Mouse (Mus musculus) stomach, embryonic 15.5 days (tissue): ENCODE data around the gene Slc25a20. TPM values are rescaled to one million over a fixed set of nuclear protein-coding genes. Genes with fewer than 3 reads are reported as not detected.

Experiments
- ATAC-seq: fragments of 200-750 bp; cut with Nextera tagmentation; 2 replicates; pipeline ENCODE4 v1.8.0; 2017; ENCODE audit warnings: low read depth, moderate number of reproducible peaks, moderate TSS enrichment; ENCODE audit not compliant: insufficient read depth, low FRiP score
- H3K27ac ChIP-seq: fragments of 300-500 bp; sonication (generic); 2 replicates; pipeline ENCODE4 v1.5.1; 2015; ENCODE audit warnings: mild to moderate bottlenecking, inconsistent platforms
- H3K27me3 ChIP-seq: fragments of 300-500 bp; sonication (generic); replicated peaks from 2 replicates; pipeline ENCODE4 v1.6.1; 2015; ENCODE audit warnings: inconsistent platforms
- H3K36me3 ChIP-seq: fragments of 300-500 bp; sonication (generic); 2 replicates; pipeline ENCODE4 v1.6.1; 2015; ENCODE audit warnings: inconsistent platforms
- H3K4me1 ChIP-seq: fragments of 300-500 bp; sonication (generic); 2 replicates; pipeline ENCODE4 v1.6.1; 2015; ENCODE audit warnings: inconsistent platforms
- H3K4me2 ChIP-seq: fragments of 300-500 bp; sonication (generic); 2 replicates; pipeline ENCODE4 v1.6.1; 2015; ENCODE audit warnings: mild to moderate bottlenecking, inconsistent platforms
- H3K4me3 ChIP-seq: fragments of 300-500 bp; sonication (generic); replicated peaks from 2 replicates; pipeline ENCODE4 v1.5.1; 2015; ENCODE audit warnings: inconsistent platforms
- H3K9ac ChIP-seq: fragments of 300-500 bp; sonication (generic); 2 replicates; pipeline ENCODE4 v1.6.1; 2015; ENCODE audit warnings: inconsistent platforms
- H3K9me3 ChIP-seq: fragments of 300-500 bp; sonication (generic); 2 replicates; pipeline ENCODE4 v1.6.1; 2016; ENCODE audit warnings: inconsistent platforms
- WGBS: fragments of 180-500 bp; shearing (Covaris S2); methylation state at CpG from one replicate; pipeline ENCODE4 v1.1.7; 2015; 5-methylcytosine and 5-hydroxymethylcytosine counted together
- polyA plus RNA-seq: library from polyadenylated mRNA; unstranded; fragments of >200 nt; fragmentation: Nextera tagmentation; extraction: Ambion mirVana; gene quantifications from 2 replicates; pipeline ENCODE4 v1.2.1, GENCODE M21; 2015

Gene Slc25a20
- polyA plus RNA-seq, 1 experiment from 2014 or later = 40.5 TPM

DNA sequence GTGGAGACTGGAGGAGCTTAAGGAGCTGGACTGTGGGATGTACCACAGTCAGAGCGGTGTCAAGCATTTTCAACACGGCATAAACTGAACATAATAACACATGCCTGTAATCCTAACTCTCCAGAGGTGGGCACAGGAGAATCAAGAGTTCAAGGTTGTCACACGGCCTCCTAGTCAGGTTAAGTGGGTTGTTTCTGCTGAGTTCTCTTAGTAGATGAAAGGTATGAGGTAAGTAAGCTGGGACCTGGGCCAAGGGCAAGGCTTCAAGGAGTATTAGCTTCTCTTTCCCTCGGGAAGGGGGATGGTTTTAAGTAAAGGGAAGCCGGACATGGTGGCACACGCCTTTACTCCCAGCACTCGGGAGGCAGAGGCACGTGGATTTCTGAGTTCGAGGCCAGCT is 26.6 kb downstream of the Slc25a20 start:
- H3K9me3 ChIP-seq = no peaks in the 10 kb centered on the region
- H3K27me3 ChIP-seq = no peaks in the 10 kb centered on the region
- H3K4me2 ChIP-seq = no peak overlapping the region
- H3K36me3 ChIP-seq = no peaks in the 10 kb centered on the region
- no peak overlapping the region for H3K9ac ChIP-seq
- peaks cover 5% of the 10 kb centered on the region; the same call in 1 of the 2 replicates for H3K4me1 ChIP-seq
- 79% methylated on average over 9 of the region's 9 CpGs for WGBS
- H3K27ac ChIP-seq = no peak overlapping the region
- H3K4me3 ChIP-seq = no peak overlapping the region
- ATAC-seq = no peak

DNA sequence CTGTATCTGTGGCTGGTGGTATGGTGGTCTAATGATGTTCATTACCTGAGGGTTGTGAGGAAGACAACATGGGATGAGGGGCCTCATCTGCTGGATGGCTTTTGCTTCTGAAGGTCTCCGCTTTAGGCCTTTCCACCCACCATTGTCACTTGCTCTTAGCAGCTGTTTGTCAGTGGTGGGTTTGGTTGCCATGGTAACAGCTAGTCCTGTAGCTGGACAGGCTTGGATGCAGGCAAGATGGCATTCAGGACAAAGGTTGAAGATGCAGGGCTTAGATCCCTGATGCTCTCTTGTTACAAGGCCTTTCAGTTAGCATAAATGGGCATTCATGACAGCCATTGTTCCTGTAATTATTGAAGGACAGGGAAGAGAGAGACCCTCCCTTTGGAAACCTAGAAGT is 27.2 kb downstream of the Slc25a20 start, which contains the start of gene Prkar2a:
Gene Prkar2a, plus strand, starts transcription at position 209 of the 400 bp plus-strand sequence.
- no peaks in the 10 kb centered on the region for H3K36me3 ChIP-seq
- no peak within 1 kb of the TSS for H3K9ac ChIP-seq
- no peak within 1 kb of the TSS for H3K27ac ChIP-seq
- H3K4me1 ChIP-seq = peaks cover 8% of the 10 kb centered on the region
- H3K9me3 ChIP-seq = no peaks in the 10 kb centered on the region
- H3K4me3 ChIP-seq = no peak within 1 kb of the TSS
- H3K4me2 ChIP-seq = no peak within 1 kb of the TSS
- ATAC-seq = no peak
- WGBS = 84% methylated on average over 1 of the region's 1 CpGs
- no peaks in the 10 kb centered on the region for H3K27me3 ChIP-seq

DNA sequence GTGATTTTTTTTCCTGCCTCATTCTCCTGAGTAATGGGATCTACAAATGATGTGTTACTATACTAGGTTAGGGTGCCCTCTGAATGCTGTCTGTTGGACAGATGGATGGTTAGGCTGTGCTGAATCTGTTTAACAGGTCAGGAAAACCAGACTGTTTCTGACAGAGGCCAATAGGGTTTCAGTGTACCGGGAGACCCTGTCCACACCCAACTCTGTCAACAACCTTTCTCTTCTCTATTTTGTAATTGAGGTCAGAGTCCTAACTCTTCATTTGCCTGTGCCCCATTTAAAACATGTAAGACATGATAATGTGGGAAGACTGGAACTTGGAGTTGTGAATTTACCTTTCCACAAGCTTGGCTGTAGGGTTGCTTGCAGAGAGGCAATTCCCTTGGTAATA is 28.1 kb downstream of the Slc25a20 start:
- Histone ChIP-seq H3K4me1 (peaks cover 11% of the 10 kb centered on the region), H3K27me3 (no peaks in the 10 kb centered on the region), H3K9ac (no peak overlapping the region), H3K36me3 (no peaks in the 10 kb centered on the region), H3K4me2 (no peak overlapping the region), H3K4me3 (no peak overlapping the region), H3K27ac (no peak overlapping the region), H3K9me3 (no peaks in the 10 kb centered on the region)
- 74% methylated on average over 1 of the region's 1 CpGs for WGBS
- ATAC-seq = no peak

DNA sequence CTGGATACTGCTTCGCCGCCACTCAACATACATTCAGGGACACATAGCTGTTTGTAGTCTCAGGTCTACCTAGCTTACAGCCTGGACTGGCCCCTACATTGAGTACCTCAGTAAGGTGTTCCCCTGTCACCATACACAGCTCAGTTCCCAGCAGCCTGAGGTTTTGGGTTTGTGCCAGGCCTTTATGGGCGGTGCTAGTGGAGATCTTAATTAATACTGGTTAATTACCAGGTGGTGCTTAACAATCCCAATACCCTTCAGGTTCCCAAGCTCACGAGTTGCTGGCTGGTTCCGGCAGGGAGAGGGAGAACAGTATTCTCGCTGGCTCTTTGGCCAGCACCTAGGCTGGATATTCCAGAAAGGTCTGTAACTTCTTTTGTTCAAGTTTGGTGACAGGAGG is 29.0 kb downstream of the Slc25a20 start:
- H3K4me2 ChIP-seq = no peak overlapping the region
- H3K27ac ChIP-seq = no peak overlapping the region
- ATAC-seq = no peak
- no peaks in the 10 kb centered on the region for H3K36me3 ChIP-seq
- H3K4me1 ChIP-seq = peaks cover 11% of the 10 kb centered on the region
- H3K27me3 ChIP-seq = no peaks in the 10 kb centered on the region
- H3K9me3 ChIP-seq = no peaks in the 10 kb centered on the region
- 84% methylated on average over 6 of the region's 6 CpGs for WGBS
- no peak overlapping the region for H3K9ac ChIP-seq
- H3K4me3 ChIP-seq = no peak overlapping the region

DNA sequence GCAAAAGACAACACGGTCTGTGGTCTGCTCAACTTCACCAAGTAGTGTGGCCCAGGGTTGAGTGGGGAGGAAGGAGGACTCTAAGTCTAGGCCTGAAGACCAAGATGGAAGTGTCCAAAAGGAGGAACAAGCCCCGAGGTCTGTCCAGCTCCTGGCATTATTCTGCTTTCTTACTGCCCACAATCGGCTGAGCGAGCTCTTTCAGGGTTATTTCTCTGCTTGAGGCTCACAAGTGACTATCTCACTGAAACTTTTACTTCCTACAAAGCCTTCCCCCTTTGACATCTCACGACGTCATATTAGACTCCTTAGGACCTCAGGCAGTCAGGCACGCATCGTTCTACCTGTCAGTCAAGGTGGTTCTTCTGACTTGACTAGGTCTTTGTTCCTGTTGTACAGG is 29.5 kb downstream of the Slc25a20 start:
- Histone ChIP-seq H3K4me3 (peak overlapping the region; percentile 69), H3K4me1 (peaks cover 11% of the 10 kb centered on the region), H3K27ac (peak overlapping the region; percentile 63), H3K9me3 (no peaks in the 10 kb centered on the region), H3K36me3 (no peaks in the 10 kb centered on the region), H3K4me2 (peak overlapping the region; percentile 92), H3K9ac (peak overlapping the region; percentile 17; the same call in 1 of the 2 replicates), H3K27me3 (no peaks in the 10 kb centered on the region)
- 64% methylated on average over 8 of the region's 8 CpGs for WGBS
- ATAC-seq = no peak

DNA sequence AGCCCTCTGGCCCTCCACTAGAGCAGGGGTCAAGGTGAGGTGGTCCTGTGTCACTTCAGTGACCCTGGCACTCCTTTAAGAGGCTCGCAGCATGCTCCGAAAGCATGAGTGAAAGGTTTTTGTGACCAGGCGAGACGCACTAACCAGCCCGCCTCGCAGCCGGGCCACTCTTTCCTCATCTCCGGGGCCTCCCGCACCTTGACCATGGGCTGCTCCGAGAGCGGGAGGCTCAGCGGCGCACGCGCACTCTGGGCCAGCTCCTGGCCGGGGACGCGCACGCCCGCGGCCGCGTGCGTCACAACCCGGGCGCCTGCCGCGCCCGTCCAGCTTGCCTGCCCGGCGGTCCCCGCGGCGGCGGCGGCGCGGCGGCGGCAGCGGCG is 29.9 kb downstream of the Slc25a20 start:
- Histone ChIP-seq H3K27me3 (no peaks in the 10 kb centered on the region), H3K9ac (peak overlapping the region; percentile 62), H3K9me3 (no peaks in the 10 kb centered on the region), H3K27ac (peak overlapping the region; percentile 63), H3K4me1 (peaks cover 11% of the 10 kb centered on the region), H3K4me2 (peak overlapping the region; percentile 92), H3K4me3 (peak overlapping the region; percentile 69), H3K36me3 (no peaks in the 10 kb centered on the region)
- ATAC-seq = peak; percentile 91
- under 1% methylated on average over 42 of the region's 42 CpGs for WGBS

DNA sequence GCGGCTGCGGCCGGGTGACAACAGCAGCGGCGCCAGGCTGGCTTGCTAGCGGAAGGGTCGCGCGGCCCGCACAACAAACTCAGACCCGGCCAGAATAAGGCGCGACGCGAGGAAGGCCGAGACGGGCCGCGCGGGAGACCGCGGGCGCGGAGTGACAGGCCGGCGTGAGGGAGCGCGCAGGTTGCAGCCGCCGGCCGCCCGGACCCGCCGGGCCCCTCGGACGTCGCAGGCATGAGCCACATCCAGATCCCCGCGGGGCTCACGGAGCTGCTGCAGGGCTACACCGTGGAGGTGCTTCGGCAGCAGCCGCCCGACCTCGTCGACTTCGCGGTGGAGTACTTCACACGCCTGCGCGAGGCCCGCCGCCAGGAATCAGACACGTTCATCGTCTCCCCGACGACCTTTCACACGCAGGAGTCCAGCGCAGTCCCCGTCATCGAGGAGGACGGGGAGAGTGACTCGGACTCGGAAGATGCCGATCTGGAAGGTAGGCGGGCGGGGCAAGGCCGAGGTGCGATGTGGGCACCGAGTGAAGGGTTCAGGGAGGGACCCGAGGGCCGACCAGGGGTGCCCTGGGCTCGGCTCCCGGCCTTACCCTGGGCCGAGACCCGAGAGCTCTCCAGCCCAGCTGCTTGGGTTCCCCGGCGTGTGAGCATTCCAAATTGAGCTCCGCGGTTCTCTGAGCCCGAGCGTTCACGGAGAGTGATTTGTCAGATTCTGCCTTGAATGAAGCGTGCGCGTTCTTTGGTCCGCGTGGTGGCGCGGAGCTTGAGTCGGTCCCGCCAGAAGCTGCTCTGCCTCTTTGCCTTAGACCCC is 30.5 kb downstream of the Slc25a20 start:
- under 1% methylated on average over 87 of the region's 92 CpGs for WGBS
- H3K9ac ChIP-seq = peak overlapping the region; percentile 62
- peak overlapping the region; percentile 69 for H3K4me3 ChIP-seq
- ATAC-seq = peak; percentile 54
- no peaks in the 10 kb centered on the region for H3K27me3 ChIP-seq
- H3K27ac ChIP-seq = peak overlapping the region; percentile 63
- peak overlapping the region; percentile 92 for H3K4me2 ChIP-seq
- H3K4me1 ChIP-seq = peaks cover 11% of the 10 kb centered on the region
- H3K9me3 ChIP-seq = no peaks in the 10 kb centered on the region
- H3K36me3 ChIP-seq = no peaks in the 10 kb centered on the region

DNA sequence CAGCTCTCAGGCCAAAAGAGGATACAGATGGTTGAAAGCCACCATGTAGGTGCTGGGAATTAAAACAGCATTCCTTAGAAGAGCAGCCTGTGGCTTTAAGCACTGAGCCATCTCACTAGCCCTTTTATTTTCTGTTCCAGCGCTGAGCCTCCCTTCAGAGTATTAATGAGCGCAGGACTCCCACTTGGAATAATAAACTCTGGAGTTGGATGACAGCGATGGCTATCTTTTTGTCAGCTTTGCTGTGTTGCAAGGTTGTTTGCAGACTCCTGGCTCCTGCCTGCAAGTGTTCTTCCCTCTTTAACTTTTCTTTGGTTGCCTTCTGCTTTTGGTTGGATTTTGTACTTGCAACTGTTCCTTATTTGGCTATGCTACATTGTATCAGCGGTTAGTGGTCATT is 32.1 kb downstream of the Slc25a20 start:
- Histone ChIP-seq H3K4me3 (0 out of 2 replicates have a peak overlapping the region, but pooled peaks have one; percentile 1), H3K27me3 (no peaks in the 10 kb centered on the region), H3K9me3 (no peaks in the 10 kb centered on the region), H3K4me1 (peaks cover 11% of the 10 kb centered on the region), H3K9ac (no peak overlapping the region), H3K27ac (no peak overlapping the region), H3K36me3 (no peaks in the 10 kb centered on the region), H3K4me2 (peak overlapping the region; percentile 92)
- no peak for ATAC-seq
- 75% methylated on average over 4 of the region's 4 CpGs for WGBS

DNA sequence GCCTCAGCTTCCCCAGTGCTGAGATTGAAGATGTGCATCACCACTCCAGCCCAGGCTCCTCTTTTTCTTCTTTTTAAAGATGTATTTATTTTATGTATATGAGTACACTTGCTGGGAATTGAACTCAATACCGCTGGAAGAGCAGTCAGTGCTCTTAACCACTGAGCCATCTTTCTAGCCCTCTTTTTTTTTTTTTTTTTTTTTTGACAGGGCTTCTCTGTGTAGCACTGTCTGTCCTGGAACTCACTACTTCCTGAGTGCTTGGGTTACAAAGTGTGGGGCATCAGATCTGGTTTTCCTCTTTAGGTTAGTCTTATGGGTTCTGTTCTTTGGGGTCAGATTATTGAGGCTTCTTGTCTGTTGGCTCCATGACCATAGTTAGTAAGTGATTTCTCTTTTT is 32.6 kb downstream of the Slc25a20 start:
- 79% methylated on average over 1 of the region's 1 CpGs for WGBS
- peaks cover 11% of the 10 kb centered on the region for H3K4me1 ChIP-seq
- H3K27ac ChIP-seq = no peak overlapping the region
- ATAC-seq = no peak
- H3K4me3 ChIP-seq = 0 out of 2 replicates have a peak overlapping the region, but pooled peaks have one; percentile 1
- no peaks in the 10 kb centered on the region for H3K36me3 ChIP-seq
- H3K27me3 ChIP-seq = no peaks in the 10 kb centered on the region
- no peak overlapping the region for H3K4me2 ChIP-seq
- no peaks in the 10 kb centered on the region for H3K9me3 ChIP-seq
- no peak overlapping the region for H3K9ac ChIP-seq

DNA sequence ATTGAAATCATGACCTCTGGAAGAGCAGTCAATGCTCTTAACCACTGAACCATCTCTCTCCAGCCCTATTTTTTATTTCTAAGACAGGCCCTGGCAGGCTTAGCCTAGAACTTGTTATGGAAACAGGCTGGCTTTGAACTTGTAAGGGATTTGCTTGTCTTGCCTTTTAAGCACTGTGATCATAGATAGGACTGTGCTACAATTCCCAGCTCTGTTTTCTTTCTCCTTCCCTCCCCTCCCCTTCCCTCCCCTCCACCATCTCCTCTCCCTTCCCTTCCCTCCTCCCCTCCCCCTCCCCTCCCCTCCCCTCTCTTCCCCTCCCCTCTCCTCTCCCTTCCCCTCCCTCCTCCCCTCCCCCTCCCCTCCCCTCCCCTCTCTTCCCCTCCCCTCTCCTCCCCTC is 40.6 kb downstream of the Slc25a20 start:
- Histone ChIP-seq H3K4me3 (no peak overlapping the region), H3K9me3 (no peaks in the 10 kb centered on the region), H3K4me1 (peaks cover 14% of the 10 kb centered on the region; the same call in 1 of the 2 replicates), H3K9ac (no peak overlapping the region), H3K4me2 (no peak overlapping the region), H3K27me3 (no peaks in the 10 kb centered on the region), H3K36me3 (no peaks in the 10 kb centered on the region), H3K27ac (no peak overlapping the region)
- ATAC-seq = no peak

DNA sequence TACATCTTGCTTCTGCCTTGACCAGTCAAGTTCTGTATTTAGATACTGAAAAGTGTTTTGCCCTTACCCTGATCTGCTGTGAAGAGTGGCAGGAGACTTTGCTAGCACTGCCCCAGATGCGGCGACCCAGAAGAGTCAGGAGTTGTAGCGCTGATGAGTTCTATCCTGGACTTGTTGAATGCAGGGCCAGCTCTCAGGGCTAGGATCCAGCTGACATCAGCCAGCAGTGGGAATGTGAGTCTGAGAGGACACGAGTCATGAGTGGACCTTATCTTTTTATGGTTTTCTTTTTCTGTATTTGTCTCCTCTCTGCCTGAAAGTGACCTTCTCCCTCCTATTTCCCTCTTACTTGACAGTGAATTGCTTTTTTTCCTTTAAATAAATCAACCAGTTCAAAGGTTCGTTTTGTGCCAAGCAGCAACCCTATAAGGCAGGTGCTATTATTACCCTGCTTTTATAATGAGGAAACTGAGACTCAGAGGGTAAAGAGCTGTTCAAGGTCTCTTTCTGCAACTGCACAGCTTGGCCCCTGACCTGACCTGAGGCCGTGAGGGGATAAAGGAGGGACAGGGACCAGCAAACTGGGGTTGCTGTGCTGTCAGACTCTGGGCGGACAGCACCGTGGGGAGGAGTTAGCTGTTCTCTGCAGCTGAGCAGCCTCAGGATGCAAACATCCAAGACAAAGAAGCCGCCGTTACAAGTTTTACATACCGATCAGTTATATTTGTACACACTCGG is 41.7 kb downstream of the Slc25a20 start:
- peaks cover 14% of the 10 kb centered on the region; the same call in 1 of the 2 replicates for H3K4me1 ChIP-seq
- H3K9me3 ChIP-seq = no peaks in the 10 kb centered on the region
- no peak overlapping the region for H3K4me2 ChIP-seq
- H3K27me3 ChIP-seq = no peaks in the 10 kb centered on the region
- no peak overlapping the region for H3K4me3 ChIP-seq
- 0 out of 2 replicates have a peak, but pooled peaks have one; percentile 31 for ATAC-seq
- no peaks in the 10 kb centered on the region for H3K36me3 ChIP-seq
- WGBS = 40% methylated on average over 12 of the region's 12 CpGs
- no peak overlapping the region for H3K9ac ChIP-seq
- 0 out of 2 replicates have a peak overlapping the region, but pooled peaks have one; percentile 6 for H3K27ac ChIP-seq

DNA sequence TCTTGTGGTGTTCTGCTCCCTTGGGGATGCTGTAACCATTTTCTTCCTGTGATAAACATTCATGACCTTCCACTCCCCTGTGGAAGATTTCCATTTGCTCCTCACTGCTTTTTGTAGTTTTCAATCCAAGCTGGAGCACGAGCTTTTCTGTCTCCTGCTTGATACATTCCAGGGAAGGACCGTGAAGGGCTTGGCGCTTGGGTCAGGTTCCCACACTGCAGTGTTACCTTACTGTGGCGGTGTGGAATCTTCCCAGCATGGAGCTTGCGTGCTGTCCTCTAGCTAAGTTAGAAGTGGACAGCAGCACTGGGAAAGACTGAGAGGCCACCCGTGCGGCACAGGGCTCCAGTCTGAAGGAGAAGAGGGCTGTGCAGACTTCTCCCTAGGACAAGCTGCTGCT is 42.7 kb downstream of the Slc25a20 start:
- 58% methylated on average over 7 of the region's 7 CpGs for WGBS
- peak overlapping the region; percentile 40; the same call in 1 of the 2 replicates for H3K27ac ChIP-seq
- H3K9me3 ChIP-seq = no peaks in the 10 kb centered on the region
- no peaks in the 10 kb centered on the region for H3K36me3 ChIP-seq
- H3K4me3 ChIP-seq = no peak overlapping the region
- H3K4me2 ChIP-seq = no peak overlapping the region
- no peak overlapping the region for H3K9ac ChIP-seq
- H3K27me3 ChIP-seq = no peaks in the 10 kb centered on the region
- peaks cover 14% of the 10 kb centered on the region; the same call in 1 of the 2 replicates for H3K4me1 ChIP-seq
- no peak for ATAC-seq
